Mouse (Mus musculus) heart, embryonic 15.5 days (tissue): Measurements from ENCODE around the gene Acaa1b. TPM values are rescaled to one million over a fixed set of nuclear protein-coding genes. Genes with fewer than 3 reads are reported as not detected.

Experiments used
- ATAC-seq: fragments of 200-750 bp; cut with Nextera tagmentation; replicated peaks from 2 replicates; pipeline ENCODE4 v1.8.0; 2017; ENCODE audit warnings: low read depth, moderate TSS enrichment; ENCODE audit not compliant: insufficient number of reproducible peaks, insufficient read depth, low FRiP score
- H3K27ac ChIP-seq: fragments of 300-500 bp; sonication (generic); 2 replicates; pipeline ENCODE4 v1.5.1; 2015; ENCODE audit warnings: mild to moderate bottlenecking, inconsistent platforms
- H3K27me3 ChIP-seq: fragments of 300-500 bp; sonication (generic); 2 replicates; pipeline ENCODE4 v1.6.1; 2015; ENCODE audit warnings: inconsistent platforms
- H3K36me3 ChIP-seq: fragments of 300-500 bp; sonication (generic); 2 replicates; pipeline ENCODE4 v1.6.1; 2015; ENCODE audit warnings: mild to moderate bottlenecking, inconsistent platforms
- H3K4me1 ChIP-seq: fragments of 300-500 bp; sonication (generic); replicated peaks from 2 replicates; pipeline ENCODE4 v1.6.1; 2015; ENCODE audit warnings: inconsistent platforms
- H3K4me2 ChIP-seq: fragments of 300-500 bp; sonication (generic); 2 replicates; pipeline ENCODE4 v1.6.1; 2015; ENCODE audit warnings: inconsistent platforms, mild to moderate bottlenecking, moderate library complexity
- H3K4me3 ChIP-seq: fragments of 300-500 bp; sonication (generic); 2 replicates; pipeline ENCODE4 v1.5.1; 2015; ENCODE audit warnings: mild to moderate bottlenecking, inconsistent platforms
- H3K9ac ChIP-seq: fragments of 300-500 bp; sonication (generic); 2 replicates; pipeline ENCODE4 v1.6.1; 2015; ENCODE audit warnings: mild to moderate bottlenecking, inconsistent platforms
- H3K9me3 ChIP-seq: fragments of 300-500 bp; sonication (generic); replicated peaks from 2 replicates; pipeline ENCODE4 v1.6.1; 2016; ENCODE audit warnings: inconsistent platforms
- WGBS: fragments of 180-500 bp; shearing (Covaris S2); methylation state at CpG from one replicate; pipeline ENCODE4 v1.1.7; 2015; ENCODE audit warnings: mixed read lengths; 5-methylcytosine and 5-hydroxymethylcytosine counted together
- polyA plus RNA-seq: library from polyadenylated mRNA; unstranded; fragments of >200 nt; fragmentation: Nextera tagmentation; extraction: Ambion mirVana; gene quantifications from 2 replicates; pipeline ENCODE4 v1.2.1, GENCODE M21; 2015

Gene Acaa1b
- polyA plus RNA-seq, 1 experiment from 2014 or later = 0.62 TPM

DNA sequence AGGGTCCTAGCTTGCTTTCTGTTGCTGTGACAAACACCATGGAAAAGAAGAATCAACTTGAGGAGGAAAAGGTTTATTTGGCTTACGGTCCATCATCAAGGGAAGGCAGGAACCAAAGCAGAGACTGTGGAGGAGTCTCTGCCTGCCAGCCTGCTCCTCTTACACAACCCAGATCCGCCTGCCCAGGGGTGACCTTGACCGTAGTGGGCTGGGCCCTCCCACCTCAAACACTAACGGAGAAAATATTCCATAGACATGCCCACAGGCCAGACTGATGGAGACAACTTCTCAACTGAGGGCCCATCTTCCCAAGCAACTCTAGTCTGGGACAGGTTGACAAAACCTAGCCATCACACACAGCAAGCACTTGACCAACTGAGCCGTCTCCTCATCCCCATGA, 14.8 kb downstream of the Acaa1b start:
- Histone ChIP-seq H3K4me2 (no peak overlapping the region), H3K36me3 (no peaks in the 10 kb centered on the region), H3K27ac (no peak overlapping the region), H3K4me1 (0 out of 2 replicates have a peak, but pooled peaks cover 4% of the 10 kb centered on the region), H3K9me3 (no peaks in the 10 kb centered on the region), H3K4me3 (no peak overlapping the region), H3K27me3 (no peaks in the 10 kb centered on the region), H3K9ac (no peak overlapping the region)
- WGBS = 70% methylated on average over 5 of the region's 5 CpGs
- no peak for ATAC-seq

DNA sequence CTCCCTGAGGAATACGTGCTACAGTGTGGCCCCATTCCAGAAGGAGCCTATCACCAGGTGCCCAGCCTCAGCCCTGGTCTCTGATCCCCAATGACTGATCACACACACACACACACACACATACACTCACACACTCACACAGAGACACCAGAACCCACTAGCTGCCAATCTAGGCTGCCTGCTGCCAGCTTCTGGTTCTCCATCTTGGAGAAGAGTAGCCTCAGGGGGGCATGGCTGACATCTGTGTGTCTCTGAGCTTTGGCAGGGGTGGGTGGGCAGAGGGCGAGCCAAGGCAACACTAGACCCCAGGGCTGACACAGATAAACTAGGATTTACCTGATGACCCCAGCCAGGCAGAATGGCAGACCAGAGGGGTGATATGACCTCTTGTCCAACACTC, 18.1 kb downstream of the Acaa1b start:
- no peak for ATAC-seq
- Histone ChIP-seq H3K9me3 (no peaks in the 10 kb centered on the region), H3K4me3 (no peak overlapping the region), H3K9ac (no peak overlapping the region), H3K27me3 (no peaks in the 10 kb centered on the region), H3K4me1 (0 out of 2 replicates have a peak, but pooled peaks cover 4% of the 10 kb centered on the region), H3K36me3 (no peaks in the 10 kb centered on the region), H3K4me2 (no peak overlapping the region), H3K27ac (no peak overlapping the region)
- 78% methylated on average over 2 of the region's 2 CpGs for WGBS

DNA sequence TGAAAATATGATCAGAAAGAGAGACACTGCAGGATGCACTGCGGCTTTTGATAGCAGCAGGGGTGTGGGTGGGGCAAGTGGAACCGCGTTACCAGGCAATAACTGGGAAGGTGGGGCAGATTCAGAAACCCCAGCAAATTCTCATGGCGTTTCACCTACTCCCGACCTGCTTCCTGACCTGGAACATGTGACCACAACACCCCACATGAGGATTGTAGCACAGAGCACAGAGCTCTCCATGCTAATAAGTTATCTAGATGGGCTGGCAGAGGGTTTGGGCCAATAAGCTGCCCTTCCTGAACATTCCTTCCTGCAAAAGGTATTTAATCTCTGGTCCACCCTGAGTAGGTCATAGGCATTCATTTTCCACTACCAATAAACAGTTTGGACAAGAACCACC, 26.2 kb downstream of the Acaa1b start:
- H3K9ac ChIP-seq = no peak overlapping the region
- WGBS = 44% methylated on average over 5 of the region's 5 CpGs
- no peak overlapping the region for H3K4me3 ChIP-seq
- H3K4me2 ChIP-seq = no peak overlapping the region
- H3K27ac ChIP-seq = no peak overlapping the region
- no peaks in the 10 kb centered on the region for H3K27me3 ChIP-seq
- ATAC-seq = no peak
- no peaks in the 10 kb centered on the region for H3K9me3 ChIP-seq
- no peaks in the 10 kb centered on the region for H3K4me1 ChIP-seq
- no peaks in the 10 kb centered on the region for H3K36me3 ChIP-seq

DNA sequence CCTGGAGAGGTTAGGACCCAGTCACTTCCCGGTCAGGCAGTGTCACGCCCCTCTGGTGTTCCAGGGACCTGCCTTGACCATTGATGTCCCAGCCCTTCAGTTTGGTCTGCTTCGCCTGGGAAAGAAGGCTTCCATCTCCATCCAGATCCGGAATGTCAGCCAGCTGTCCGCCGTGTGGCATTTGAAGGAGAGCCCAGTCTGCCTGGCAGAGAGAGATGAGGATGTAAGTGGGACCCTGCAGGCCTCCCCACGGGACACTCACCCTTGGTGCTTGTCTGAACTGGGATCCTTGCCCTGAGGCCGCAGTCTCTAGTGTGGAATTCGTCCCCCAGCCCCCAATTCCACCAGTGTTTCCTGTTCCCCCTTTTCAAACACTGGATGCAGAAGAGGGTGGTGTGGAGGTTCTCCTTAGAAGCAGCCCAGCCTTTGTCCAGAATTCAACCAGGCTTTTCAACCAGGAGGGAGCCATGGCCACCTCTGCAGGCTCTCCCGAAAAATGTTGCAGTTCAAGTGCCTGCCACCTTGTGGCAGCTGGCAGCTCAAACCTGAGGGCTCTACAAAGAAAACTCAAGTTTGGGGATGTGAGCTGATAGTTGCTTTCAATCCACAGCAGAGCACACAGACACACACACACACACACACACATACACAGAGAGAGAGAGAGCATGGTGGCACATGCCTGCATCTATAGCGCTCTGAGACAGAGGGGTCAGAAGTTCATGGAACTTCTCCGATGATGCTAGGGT, 28.3 kb downstream of the Acaa1b start:
- 75% methylated on average over 12 of the region's 12 CpGs for WGBS
- H3K9ac ChIP-seq = no peak overlapping the region
- no peak overlapping the region for H3K4me2 ChIP-seq
- H3K9me3 ChIP-seq = no peaks in the 10 kb centered on the region
- H3K27me3 ChIP-seq = no peaks in the 10 kb centered on the region
- no peaks in the 10 kb centered on the region for H3K36me3 ChIP-seq
- no peak overlapping the region for H3K27ac ChIP-seq
- no peak for ATAC-seq
- H3K4me1 ChIP-seq = no peaks in the 10 kb centered on the region
- H3K4me3 ChIP-seq = no peak overlapping the region

DNA sequence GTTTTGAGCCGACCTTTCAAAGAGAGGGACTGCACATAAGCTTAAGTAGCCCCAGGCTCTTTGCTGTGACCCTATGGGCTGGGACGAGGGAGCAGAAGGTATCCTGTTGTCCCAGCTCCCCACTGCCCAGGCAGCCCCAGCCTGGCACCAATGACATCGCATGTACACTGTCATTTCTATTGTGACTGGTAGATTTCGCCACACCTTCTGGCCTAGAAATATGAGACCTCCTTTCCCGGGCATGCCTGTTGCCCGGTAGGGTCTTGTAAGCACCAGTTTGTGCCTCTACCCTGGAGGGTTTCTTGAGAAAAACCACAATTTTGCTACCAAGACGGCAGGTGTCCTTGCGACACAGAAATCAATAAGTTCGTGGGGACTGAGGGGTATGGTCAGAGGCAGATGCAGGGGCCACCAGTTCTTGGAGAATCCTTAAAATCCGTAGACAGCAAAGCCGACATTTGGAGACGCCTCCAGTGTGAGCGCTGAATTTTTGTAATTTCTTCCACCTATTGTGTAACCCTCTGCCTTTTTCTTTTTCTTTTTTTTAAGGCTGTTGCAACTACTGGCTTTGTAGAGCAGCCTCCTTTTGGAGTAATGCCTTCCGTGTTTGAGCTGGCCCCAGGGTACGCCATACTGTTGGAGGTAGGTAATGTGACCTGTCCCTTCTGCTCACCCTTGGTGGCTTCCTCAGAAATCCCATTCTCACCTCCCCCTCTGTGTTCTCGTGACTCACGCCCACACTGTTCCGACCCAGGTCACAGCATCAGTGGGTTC, 34.1 kb downstream of the Acaa1b start:
- WGBS = 76% methylated on average over 18 of the region's 18 CpGs
- Histone ChIP-seq H3K9ac (no peak overlapping the region), H3K27ac (no peak overlapping the region), H3K27me3 (no peaks in the 10 kb centered on the region), H3K4me1 (no peaks in the 10 kb centered on the region), H3K4me3 (no peak overlapping the region), H3K9me3 (no peaks in the 10 kb centered on the region), H3K4me2 (no peak overlapping the region), H3K36me3 (no peaks in the 10 kb centered on the region)
- no peak for ATAC-seq

DNA sequence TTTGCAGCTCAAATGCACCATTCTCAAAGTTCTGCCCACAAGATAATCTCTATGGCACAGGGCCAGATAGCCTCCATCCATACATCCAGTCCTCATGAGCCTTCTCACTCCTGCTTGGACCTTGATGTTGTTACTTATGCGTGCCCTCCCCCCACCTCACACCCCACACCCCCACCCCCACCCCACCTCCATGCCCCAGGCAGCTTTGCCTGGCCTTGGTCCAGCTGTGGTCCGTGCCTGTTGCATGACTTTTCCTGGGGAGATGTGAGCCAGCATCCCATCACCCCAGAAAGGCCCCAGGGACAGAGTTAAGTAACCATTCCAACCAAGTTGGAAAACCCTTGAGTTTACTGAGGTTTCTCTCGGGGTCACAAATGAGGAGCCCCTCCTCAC, 36.7 kb downstream of the Acaa1b start:
- no peak overlapping the region for H3K27ac ChIP-seq
- H3K4me2 ChIP-seq = no peak overlapping the region
- no peaks in the 10 kb centered on the region for H3K27me3 ChIP-seq
- no peaks in the 10 kb centered on the region for H3K9me3 ChIP-seq
- 64% methylated on average over 3 of the region's 3 CpGs for WGBS
- H3K36me3 ChIP-seq = no peaks in the 10 kb centered on the region
- no peak overlapping the region for H3K4me3 ChIP-seq
- no peak overlapping the region for H3K9ac ChIP-seq
- ATAC-seq = no peak
- H3K4me1 ChIP-seq = no peaks in the 10 kb centered on the region

DNA sequence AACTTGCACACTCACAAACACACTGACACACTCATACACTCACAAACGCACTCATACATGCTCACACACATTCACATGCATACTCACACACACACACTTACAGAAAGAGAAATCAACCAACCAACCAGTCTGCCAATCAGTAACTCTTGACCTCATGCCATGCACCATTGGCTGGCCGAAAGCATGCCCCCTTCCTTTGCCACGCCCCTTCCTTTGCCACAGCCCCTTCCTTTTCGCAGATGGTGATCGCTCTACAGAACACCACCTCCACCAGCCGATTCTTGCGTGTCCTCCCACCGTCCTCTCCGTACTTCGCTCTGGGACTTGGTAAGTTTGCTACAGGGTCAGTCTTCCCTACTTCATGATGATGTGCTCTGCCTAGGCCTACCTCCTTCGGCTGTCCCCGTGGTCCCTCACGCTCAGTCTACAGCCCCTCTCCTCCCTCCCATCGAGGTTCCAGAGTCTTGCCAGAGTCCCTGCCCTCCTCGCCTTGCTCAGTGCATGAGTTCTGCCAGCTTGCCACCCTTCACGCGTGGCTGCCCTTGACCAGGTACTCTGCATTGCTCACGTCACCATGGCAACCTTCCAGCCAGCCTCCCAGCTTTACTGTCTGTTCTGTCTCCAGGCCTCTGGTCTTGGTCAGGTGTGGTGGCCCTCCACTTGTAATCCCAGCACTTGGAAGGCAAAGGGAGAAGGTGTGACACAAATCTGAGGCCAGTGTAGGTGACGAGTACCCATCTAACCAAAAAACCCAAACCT, 37.3 kb downstream of the Acaa1b start:
- H3K36me3 ChIP-seq = no peaks in the 10 kb centered on the region
- H3K9me3 ChIP-seq = no peaks in the 10 kb centered on the region
- no peak for ATAC-seq
- H3K4me3 ChIP-seq = no peak overlapping the region
- H3K4me1 ChIP-seq = no peaks in the 10 kb centered on the region
- no peak overlapping the region for H3K4me2 ChIP-seq
- 84% methylated on average over 19 of the region's 19 CpGs for WGBS
- H3K27me3 ChIP-seq = no peaks in the 10 kb centered on the region
- no peak overlapping the region for H3K27ac ChIP-seq
- no peak overlapping the region for H3K9ac ChIP-seq

DNA sequence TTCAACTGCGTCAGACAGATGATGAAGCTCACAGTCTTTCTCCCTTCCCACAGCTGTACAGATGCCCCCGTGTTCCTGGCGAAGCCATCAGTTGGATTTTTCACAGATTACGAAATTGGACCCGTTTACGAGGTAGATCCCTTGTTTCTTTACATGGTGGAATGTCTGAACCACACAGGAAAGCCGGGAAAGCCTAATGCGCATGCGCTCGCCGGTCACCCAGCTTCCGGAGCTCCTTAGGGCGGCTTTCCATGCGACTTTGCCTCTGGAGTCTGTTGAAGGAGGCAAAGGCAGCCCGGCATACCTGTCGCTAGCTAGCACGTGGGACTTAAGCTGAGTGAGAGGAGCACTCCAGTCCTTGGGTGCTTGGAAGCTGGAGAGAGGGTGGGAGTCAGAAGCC, 42.0 kb downstream of the Acaa1b start:
- 79% methylated on average over 17 of the region's 17 CpGs for WGBS
- Histone ChIP-seq H3K4me3 (no peak overlapping the region), H3K4me2 (no peak overlapping the region), H3K27me3 (no peaks in the 10 kb centered on the region), H3K36me3 (no peaks in the 10 kb centered on the region), H3K27ac (no peak overlapping the region), H3K9me3 (no peaks in the 10 kb centered on the region), H3K9ac (no peak overlapping the region), H3K4me1 (no peaks in the 10 kb centered on the region)
- no peak for ATAC-seq

DNA sequence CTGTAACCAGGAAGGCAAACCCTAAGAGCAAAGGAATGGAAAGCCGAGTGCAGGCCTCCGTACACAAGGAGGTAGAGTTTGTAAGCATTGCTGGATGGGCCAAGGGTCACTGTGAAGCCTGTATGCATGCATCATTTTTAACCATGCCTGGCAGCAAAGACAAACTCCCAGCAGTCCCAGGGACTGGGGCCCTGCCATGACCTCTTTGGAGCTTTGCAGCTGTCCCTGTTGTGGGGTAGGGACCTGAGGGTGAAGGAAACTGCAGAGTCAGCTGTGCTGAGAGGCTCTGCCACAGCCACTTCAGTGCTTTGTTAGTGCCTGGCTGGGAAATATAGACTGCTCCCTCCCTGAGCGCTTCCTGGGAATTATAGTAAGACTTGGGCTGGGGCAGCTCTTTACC, 46.3 kb downstream of the Acaa1b start:
- Histone ChIP-seq H3K9me3 (no peaks in the 10 kb centered on the region), H3K4me2 (no peak overlapping the region), H3K27ac (no peak overlapping the region), H3K4me1 (no peaks in the 10 kb centered on the region; the same call in 1 of the 2 replicates), H3K4me3 (no peak overlapping the region), H3K36me3 (no peaks in the 10 kb centered on the region), H3K9ac (no peak overlapping the region), H3K27me3 (no peaks in the 10 kb centered on the region)
- 63% methylated on average over 3 of the region's 3 CpGs for WGBS
- ATAC-seq = no peak

DNA sequence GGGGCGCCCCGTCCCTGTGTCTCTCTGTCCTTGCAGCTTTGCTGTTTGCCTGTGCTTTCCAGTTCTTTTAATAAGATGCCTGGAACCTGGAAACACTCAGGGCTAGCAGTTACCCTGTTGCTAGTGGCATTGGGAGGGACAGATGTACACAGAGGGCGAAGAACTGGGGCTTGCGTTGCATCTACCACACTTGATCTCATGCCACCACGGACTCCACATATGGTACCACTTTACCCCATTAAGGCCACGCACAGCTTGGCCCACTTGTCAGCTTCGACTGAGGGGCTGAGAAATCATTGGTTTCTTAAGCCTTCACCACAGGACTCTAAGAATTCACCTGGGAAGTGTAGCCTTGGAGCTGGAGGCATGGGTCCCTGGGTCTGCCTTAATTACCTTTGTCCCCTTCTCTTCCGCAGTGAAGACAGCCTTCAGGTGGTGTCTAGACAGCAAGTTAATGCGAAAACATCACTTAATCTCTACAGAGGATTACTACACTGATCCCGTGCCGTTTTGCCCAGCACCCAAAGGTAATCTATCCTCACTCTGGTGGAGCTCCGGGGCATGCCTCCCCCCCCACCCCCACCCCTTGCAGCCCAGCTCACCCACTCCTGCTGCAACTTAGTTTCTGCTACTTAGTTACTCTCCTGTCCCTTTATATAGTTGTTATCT, 47.1 kb downstream of the Acaa1b start:
- Histone ChIP-seq H3K27me3 (no peaks in the 10 kb centered on the region), H3K9me3 (no peaks in the 10 kb centered on the region), H3K4me2 (no peak overlapping the region), H3K27ac (no peak overlapping the region), H3K4me1 (no peaks in the 10 kb centered on the region; the same call in 1 of the 2 replicates), H3K9ac (no peak overlapping the region), H3K36me3 (no peaks in the 10 kb centered on the region), H3K4me3 (no peak overlapping the region)
- WGBS = 65% methylated on average over 12 of the region's 12 CpGs
- no peak for ATAC-seq

DNA sequence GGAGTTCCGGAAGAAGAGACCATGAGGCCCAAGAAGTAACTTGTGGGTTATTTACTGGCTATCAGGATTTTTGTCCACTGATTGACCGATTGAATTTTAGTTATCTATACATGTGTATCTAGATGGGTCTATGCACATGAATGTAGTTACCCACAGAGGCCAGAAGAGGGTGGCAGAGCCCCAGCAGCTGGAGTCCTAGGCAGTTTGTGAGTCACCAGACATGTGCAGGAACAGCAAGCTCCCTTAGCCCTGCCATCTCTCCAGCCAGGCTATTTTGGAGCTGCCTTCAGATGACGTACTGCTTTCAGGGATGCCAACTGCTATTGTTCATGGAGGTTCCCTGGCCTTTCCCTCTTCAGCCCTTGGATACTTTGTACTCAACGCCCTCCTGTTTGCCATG, 49.3 kb downstream of the Acaa1b start:
- Histone ChIP-seq H3K36me3 (no peaks in the 10 kb centered on the region), H3K4me2 (no peak overlapping the region), H3K27ac (no peak overlapping the region), H3K9ac (no peak overlapping the region), H3K9me3 (no peaks in the 10 kb centered on the region), H3K4me1 (peaks cover 3% of the 10 kb centered on the region), H3K27me3 (peaks cover 8% of the 10 kb centered on the region; the same call in 1 of the 2 replicates), H3K4me3 (no peak overlapping the region)
- WGBS = 79% methylated on average over 4 of the region's 4 CpGs
- ATAC-seq = peak; percentile 51; the same call in 1 of the 2 replicates
